Comparison of ENCODE assay signal across 28 mouse cellular contexts in the genomic region with DNA sequence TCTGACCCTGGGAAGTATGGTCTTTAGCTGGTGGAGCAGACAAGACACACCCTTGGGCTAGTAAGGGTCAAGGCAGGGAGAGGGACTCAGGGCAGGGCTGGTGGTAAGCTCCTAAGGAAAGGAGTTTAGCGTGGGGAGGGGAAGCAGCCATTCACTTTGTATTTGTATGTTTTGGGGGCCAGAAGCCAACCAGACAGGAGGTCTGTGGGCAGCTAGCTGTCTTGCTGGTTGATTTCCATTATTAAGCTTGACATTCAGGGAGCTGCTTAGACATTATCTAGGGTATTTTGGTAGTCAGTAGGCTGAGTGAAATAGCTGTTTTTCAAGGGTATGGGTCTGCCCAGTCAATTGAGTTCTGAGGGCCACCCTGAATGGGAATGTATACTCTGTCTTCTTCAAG. TPM values are rescaled to one million over a fixed set of nuclear protein-coding genes. Genes with fewer than 3 reads are reported as not detected.
"Had no signal": no experiment of that assay in that cellular context is flagged by ENCODE, and none has a peak within 500 bp of the region (broad histone marks: within the 10 kb centered on the region; RNA-seq: fewer than 3 reads in every experiment).

No protein-coding gene starts in this region.

- H3K36me3 ChIP-seq: embryonic facial prominence, embryonic 10.5 days; embryonic facial prominence, embryonic 12.5 days; embryonic facial prominence, embryonic 13.5 days; embryonic facial prominence, embryonic 15.5 days; forebrain, embryonic 10.5 days; forebrain, embryonic 12.5 days; forebrain, embryonic 15.5 days had no signal

- H3K9me3 ChIP-seq: embryonic facial prominence, embryonic 10.5 days; embryonic facial prominence, embryonic 12.5 days; embryonic facial prominence, embryonic 13.5 days; embryonic facial prominence, embryonic 15.5 days; forebrain, embryonic 10.5 days; forebrain, embryonic 12.5 days; forebrain, embryonic 13.5 days; forebrain, embryonic 15.5 days had no signal

- H3K4me2 ChIP-seq: embryonic facial prominence, embryonic 12.5 days; embryonic facial prominence, embryonic 13.5 days; embryonic facial prominence, embryonic 15.5 days; forebrain, embryonic 12.5 days; forebrain, embryonic 13.5 days; forebrain, embryonic 15.5 days had no signal

- H3K27ac ChIP-seq: embryonic facial prominence, embryonic 10.5 days; embryonic facial prominence, embryonic 12.5 days; embryonic facial prominence, embryonic 13.5 days; embryonic facial prominence, embryonic 15.5 days; forebrain, embryonic 10.5 days; forebrain, embryonic 12.5 days; forebrain, embryonic 13.5 days; forebrain, embryonic 15.5 days; gastrocnemius, adult 2 months had no signal

- H3K27me3 ChIP-seq: embryonic facial prominence, embryonic 12.5 days; embryonic facial prominence, embryonic 13.5 days; embryonic facial prominence, embryonic 15.5 days; forebrain, embryonic 12.5 days; forebrain, embryonic 13.5 days; forebrain, embryonic 15.5 days had no signal

- H3K4me3 ChIP-seq: embryonic facial prominence, embryonic 10.5 days; embryonic facial prominence, embryonic 12.5 days; embryonic facial prominence, embryonic 13.5 days; embryonic facial prominence, embryonic 15.5 days; erythroblast, embryonic 14.5 days; forebrain, embryonic 10.5 days; forebrain, embryonic 12.5 days; forebrain, embryonic 13.5 days; forebrain, embryonic 15.5 days; gastrocnemius, adult 2 months had no signal

- H3K9ac ChIP-seq: embryonic facial prominence, embryonic 12.5 days; embryonic facial prominence, embryonic 13.5 days; embryonic facial prominence, embryonic 15.5 days; forebrain, embryonic 12.5 days; forebrain, embryonic 13.5 days; forebrain, embryonic 15.5 days; forebrain, postnatal 0 days had no signal

- ATAC-seq: forebrain, embryonic 13.5 days; forebrain, embryonic 14.5 days; forebrain, embryonic 15.5 days; forebrain, embryonic 16.5 days; forebrain, postnatal 0 days had no signal

- DNase-seq: cerebellum, adult 2 months; cerebellum, adult 8-10 months; cerebellum, adult 9-10 months; cerebellum, adult 9-11 months; cerebellum, postnatal 10 days; cerebellum, postnatal 14 days; cerebellum, postnatal 25 days; cerebellum, postnatal 36 days; embryo, embryonic 11 days; forebrain, postnatal 0 days; gastrocnemius, adult 2 months; gastrocnemius, postnatal 10 days; gastrocnemius, postnatal 14 days; gastrocnemius, postnatal 25 days; gastrocnemius, postnatal 36 days; heart, adult 11 months; heart, adult 18-20 months had no signal

RNA-seq across cellular contexts. Expression of a gene that starts 20.0 kb away (rescaled TPM):
- polyA plus RNA-seq: erythroblast, embryonic 14.5 days had no signal
